Mouse (Mus musculus): ENCODE measurements around the gene Zbtb16.

Gene Zbtb16

DNA sequence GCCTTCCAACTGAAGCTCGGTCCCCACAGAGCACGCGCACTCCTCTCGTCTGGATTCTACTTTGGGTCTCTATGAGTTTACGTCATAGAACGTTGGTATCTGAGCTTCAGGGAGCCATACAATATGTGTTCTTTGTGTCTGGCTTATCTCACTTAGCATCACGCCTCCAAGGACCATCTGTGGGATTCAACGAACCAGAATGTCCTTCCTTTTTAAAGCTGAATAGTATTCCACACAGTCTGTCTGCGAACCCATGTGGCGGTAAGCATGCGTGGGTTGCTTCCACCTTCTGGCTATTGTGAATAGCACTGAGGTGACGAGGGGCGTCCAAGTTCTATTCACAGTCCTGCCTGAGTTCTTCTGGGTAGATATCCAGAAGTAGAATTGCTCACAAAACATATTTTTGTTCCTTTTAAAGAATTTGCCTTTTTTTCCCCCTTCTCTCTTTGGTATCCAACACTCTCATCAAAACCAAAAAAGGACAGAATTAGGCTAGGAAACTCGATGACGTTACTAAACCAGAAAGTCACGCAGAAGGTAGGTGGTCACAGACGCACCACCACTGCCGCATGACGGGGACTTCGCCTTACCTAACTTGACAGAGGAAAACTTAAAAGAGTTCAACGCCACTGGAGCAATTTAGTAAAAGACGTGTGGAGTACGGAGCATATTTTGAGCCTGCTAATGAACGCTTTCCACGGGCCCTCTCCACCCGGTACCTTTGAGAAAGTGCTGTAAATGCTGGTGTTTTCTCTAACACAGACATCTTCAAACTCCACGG lies 32.4 kb downstream of the Zbtb16 start:
- no peak for DNase-seq (ENCODE audit: low read depth, low spot score)

DNA sequence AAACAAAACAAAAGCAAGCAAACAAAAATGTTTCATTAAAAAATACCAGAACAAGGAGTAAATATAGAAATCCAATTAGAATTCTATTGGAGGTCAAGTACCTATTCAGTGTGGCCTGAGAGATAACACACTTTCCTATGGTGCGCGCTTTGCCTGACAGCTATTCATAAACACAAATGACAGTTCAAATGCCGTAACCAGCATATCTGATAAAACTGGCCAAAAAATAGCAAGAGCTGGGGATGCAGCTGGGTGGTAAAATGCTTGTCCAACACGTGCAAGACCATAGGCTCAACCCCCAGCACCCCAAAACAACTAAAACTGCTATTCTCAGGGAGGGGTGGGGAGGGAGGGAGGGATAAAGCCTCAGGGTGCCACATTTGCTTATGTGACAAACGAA lies 33.6 kb downstream of the Zbtb16 start:
- DNase-seq (ENCODE audit: low read depth, low spot score) = no peak

DNA sequence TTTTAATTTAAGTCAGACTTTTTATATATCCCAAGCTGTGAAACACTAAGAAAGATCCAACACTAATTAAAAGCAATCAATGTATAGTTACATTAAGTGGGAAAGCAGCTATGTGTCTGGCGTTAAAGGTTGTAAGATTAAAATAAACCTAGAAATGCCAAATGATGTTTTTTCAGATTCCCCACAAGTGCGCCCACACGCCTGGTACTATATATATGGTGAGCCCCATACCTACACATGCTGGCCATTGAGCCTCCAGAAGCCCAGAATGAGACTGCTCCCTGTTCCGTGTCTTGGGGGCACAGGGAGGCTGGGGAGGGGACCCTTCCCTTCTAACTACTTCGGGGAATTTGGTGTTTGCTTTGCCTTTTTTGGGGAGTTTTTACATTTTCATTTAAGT lies 34.7 kb downstream of the Zbtb16 start:
- no peak for DNase-seq (ENCODE audit: low read depth, low spot score)

DNA sequence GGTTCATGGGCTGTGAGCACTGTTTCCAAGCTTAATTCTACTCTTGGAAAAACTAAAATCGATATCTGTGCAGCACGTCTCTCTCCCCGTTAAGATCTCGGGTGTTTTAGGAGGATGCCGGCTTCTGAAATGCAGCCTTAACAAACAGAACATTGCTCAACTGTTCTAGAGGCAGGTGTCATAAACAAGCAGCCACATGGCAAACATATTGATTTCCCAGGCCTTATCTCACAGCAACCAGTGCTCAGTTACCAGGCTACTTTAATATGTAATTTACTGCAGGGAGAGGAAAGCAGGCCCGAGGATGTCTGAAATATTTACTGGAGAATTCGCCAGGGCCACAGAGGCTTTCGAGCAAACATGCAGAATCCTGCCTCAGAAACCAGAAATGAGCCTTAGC lies 35.4 kb downstream of the Zbtb16 start:
- no peak for DNase-seq (ENCODE audit: low read depth, low spot score)

DNA sequence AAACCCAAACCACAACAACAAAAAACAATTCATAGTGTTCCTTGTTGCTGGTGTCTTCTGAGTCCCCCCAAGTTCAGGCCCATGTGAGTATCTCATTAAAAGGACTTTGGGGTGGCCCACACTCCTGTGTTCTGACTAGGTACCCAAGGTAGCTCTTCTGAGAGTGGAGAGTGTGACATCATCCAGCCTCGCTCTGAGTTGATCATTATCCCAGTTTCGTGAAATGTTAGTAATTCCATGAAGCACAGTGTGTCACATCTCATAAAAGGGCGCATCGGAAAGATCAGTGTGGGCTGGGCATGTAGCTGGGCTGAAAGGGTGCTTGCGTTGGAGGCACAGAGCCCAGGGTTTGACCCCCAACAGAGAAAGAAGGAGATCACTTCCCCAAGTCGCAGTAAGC lies 38.0 kb downstream of the Zbtb16 start:
- DNase-seq (ENCODE audit: low read depth, low spot score) = no peak

DNA sequence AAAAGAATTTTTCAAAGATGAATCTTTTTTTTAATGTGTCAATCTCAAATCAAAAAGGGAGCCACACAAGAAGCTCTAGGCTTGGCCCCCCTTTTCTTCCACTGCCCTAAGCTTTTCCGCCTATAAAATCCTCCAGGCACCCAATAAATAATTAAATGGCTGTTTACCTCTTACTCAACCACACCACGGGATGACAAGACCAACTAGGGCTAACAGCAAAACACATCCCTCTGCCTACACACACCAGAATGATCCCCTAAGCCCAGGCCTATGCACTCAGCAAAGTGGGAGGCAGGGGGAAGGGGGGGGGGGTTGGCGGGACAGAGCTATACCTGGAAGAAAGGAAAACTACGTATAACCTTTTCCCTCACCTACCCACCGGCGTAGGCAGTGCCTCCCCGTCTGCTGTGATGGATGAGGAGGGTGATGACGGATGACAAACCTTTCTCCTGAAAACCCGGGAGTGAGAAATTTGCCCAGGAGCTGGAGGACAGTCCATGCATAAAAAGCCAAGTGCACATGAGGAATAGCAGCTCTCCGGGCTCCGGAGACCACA lies 39.7 kb downstream of the Zbtb16 start:
- DNase-seq (ENCODE audit: low read depth, low spot score) = no peak

DNA sequence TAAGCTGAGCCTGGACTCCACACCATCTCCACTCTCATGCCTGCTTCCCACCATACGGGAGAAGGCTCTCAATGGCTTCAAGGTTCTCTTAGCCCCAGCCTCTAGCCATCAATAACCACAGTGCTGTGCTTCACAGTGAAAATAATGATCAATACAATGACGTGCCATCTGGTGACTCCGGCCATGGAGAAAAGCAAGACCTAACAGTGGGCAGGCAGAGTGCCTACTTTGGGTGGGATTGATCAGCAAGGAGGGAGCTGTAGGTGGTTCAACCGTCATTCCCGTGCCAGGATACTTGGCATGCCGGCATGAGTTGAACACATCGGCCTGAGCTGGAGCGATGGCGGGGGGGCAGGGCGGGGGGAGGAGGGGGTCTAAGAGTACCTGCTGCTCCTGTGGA lies 40.3 kb downstream of the Zbtb16 start:
- no peak for DNase-seq (ENCODE audit: low read depth, low spot score)

DNA sequence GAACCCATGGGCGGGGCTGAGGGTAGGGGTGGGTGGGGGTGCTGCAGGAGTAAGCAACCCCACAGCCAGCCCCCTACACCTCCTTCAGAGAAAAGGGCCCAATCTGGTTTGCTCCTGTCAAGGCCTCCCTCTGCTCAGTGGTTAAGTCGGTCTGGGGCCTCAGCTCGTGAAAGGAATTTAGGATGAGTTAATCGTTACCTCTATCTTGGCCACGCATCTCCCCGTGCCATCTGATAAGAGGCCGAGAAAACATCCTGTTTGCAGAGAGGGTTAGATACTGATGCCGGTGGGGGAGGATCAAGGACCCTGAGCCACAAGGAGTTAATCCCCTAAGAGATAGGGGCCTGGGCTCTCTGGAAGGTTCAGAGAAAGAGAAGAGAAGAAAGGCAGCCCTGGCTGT lies 40.9 kb downstream of the Zbtb16 start:
- no peak for DNase-seq (ENCODE audit: low read depth, low spot score)

DNA sequence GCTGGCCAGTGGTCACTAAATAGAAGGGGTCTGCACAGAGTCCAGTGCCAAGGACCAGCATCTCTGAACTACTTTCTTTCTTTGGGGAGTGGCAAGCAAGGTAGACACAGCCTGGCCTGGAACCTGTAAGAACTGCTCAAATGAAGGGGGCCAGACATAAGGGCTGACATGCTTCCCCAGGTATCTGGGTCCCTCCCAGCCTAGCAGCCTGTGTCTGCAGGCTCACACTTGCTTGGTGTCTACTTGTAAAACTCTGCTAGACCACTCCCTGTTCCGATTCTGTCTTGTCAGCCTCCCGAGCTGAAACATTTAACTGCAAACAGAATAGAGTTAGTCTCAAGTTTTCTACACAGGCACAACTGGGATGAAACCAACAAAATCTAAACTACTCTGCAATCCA lies 41.6 kb downstream of the Zbtb16 start:
- DNase-seq (ENCODE audit: low read depth, low spot score) = no peak

DNA sequence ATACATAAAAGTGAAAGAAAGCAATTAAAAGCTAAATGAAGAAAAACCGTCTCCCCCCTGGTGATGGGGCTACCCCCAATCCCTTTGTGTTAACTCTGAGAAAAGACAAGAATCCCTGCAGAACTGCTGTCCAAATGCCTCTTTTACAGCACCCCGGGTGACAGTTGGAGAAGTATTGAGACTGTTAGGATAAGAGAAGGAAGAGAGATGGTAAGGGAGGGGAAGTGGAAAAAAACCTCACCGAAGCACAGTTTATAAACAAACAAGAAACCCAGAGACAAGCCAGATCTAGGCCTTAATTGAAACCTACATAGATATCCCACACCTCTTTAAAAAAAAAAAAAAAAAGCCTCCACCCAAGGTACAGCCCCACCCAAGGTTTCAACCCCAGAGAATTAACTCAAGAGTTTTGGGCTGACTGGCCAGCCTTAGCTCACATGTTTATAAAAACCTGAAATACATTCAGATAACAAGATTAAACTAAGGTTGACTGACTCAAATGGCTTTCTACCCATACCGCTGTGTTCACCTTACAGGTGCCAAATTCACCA lies 42.3 kb downstream of the Zbtb16 start:
- DNase-seq (ENCODE audit: low read depth, low spot score) = no peak

DNA sequence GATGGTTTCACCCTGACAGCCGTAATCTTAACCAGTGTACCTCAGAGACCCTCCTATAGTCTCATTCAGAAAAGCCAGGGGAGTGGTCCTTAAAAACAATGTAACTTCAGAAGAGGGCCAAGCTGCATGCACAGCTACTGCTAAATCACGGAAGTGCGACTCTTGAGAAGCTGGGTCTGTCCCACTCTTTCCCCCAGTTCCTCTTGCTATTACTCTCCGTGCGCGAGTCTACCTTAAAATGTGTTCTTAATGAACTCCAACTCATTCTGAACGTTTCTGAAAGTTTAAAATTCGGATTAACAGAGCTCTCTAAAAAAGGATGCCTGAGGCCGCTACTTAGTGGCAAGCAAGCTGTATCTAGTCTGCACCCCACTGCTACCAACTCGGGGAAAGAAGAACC lies 45.4 kb downstream of the Zbtb16 start:
- DNase-seq (ENCODE audit: low read depth, low spot score) = no peak

DNA sequence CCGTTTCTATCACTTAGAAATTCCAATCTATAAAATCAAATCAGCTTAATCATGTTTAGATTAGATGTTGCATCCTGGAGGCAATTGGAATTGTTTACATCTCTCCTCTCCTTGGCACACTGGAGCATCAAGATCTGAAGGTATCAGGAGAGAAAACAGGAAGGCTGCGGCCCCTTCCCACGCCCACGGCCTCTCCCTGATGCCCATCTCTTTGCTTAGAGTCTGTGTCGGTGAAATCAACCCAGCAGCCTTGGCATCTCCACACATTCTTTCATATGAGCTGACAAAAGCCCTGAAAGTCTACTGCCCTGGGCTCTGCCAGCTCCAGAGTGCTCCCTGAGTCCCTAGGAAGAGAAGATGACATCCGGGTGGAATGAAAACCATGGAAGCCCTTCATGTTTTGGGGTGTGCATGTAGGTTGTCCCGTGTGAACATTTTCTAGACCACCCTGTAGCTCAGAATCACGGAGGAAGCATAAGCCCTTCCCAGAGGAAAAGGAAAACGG lies 48.1 kb downstream of the Zbtb16 start:
- DNase-seq (ENCODE audit: low read depth, low spot score) = no peak

DNA sequence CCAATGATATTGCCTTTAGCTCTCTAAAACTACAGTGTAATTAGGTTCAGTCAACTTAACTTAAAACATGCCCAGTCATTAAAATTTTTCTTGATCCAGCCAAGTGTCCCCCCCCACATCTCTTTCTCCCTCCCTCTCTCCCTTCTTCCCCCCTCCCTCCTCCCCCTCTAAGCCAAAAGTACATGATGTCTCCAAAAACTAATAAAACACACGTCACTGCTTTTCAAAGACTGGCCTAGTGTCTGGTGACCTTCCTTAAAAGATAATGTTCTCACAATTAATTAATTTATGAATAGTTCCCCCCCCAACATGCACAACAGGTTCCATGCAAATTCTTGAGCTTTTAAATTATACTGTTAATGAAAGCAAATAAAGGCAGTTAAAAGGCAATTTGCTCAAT lies 48.7 kb downstream of the Zbtb16 start:
- no peak for DNase-seq (ENCODE audit: low read depth, low spot score)

DNA sequence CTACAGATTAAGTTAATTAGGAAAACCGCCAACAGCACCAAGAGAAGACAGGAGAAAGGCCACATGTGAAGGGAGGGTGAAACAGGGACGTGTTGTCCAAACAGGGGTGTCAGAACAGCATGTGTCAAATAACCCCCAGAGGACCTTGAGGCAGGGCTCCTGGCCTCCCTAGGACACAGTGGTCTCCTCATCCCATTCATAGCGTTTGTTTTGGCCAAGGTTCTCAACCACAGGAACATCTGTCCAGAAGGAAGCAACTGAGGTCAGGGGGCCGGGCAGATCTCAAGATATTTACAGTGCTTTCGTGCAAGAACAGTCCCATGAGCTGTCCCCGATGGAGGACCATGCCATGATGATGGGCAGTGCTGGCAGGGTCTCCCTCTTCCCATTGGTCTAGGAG lies 49.2 kb downstream of the Zbtb16 start:
- DNase-seq (ENCODE audit: low read depth, low spot score) = no peak

DNA sequence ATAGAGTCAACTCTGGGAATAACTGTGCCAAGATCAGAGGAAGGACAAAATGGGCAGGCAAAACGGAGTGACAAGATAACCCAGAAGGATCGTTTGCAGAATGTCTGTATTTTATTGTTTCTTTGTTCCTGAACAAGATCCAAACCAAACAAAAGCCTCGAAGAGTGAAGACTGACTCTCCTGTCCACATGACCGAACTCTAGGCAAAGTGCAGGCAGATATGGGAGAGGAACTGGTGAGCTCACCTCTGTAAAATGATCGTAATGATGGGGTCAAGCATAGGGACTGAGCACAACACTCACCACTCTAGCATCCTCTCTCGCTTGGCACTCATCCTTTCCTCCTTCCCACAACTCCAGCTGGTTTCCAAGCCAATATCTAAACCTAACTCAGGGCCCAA lies 51.1 kb downstream of the Zbtb16 start:
- DNase-seq (ENCODE audit: low read depth, low spot score) = no peak

DNA sequence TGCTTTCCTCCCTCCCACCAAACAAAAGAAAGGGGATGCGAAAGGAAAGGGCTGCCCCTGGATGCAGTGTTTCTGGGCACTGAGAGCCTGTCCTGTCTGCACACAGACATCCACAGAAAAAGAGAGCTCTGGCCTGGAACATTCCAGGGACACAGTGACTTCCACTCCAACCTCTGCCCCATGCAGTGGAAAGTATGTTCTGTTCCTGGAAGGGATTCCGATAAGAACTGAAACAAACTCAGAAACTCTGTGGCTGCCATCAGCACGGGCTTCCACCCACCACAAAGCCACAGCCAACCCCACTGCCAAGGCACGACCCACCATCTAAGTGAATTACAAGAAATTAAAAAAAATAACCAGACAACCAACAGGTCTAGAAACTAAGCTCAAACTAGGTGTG lies 52.7 kb downstream of the Zbtb16 start:
- DNase-seq (ENCODE audit: low read depth, low spot score) = no peak

DNA sequence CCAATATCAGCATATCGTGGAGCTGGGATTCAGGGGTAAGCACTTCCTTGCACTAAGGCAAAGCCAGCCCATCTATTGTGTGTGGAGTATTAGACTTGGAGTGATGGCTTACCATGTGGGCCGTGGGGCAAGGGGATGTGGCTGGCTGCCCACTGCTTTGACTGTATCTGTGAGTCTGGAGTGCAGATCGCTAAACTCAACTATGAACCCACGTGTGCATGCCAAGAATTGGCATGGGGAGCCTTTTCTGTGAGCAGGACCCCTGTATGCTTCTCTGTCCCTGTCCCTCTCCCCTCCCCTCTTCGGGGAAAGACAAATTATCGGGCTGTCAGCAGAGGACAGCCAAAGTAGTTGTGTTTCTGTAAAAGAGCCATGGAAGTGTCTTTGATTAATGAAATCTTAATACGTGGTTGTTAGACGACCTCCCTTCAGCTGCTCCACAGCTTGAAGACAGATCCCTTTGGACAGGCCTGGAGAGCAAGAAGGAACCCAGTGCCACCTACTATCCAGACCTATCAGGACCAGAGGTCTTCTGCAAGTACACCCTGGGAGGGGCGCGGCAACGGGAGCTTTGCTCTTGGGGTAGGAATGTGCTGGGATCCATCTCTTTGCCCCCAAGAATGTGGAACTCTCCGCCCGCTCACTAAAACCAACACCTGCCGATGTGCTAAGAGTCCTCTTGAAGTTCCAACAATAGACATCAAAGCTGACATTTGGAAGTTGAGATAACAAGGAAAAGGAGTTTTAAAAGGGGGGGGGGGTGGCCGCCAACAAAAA lies 53.5 kb downstream of the Zbtb16 start:
- no peak for DNase-seq (ENCODE audit: low read depth, low spot score)

DNA sequence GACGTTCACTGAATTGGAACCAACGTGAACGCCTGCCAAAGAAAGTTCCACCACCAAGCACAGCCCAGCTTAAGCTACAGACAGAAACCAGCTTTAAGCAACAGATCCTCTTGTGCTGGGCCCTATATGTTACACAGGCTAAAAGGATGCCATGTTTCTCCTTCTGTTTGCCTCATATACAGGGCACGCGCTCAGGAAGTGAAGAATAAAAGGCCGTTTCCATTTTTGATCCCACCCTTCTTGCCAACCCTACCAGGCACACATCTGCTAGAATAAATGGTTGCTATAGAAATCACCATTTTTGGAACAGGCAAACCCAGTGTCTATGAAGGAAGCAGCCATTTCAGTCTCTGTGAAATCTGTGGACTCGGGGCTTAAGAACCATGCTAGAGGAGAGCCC lies 59.8 kb downstream of the Zbtb16 start:
- no peak for DNase-seq (ENCODE audit: low read depth, low spot score)

DNA sequence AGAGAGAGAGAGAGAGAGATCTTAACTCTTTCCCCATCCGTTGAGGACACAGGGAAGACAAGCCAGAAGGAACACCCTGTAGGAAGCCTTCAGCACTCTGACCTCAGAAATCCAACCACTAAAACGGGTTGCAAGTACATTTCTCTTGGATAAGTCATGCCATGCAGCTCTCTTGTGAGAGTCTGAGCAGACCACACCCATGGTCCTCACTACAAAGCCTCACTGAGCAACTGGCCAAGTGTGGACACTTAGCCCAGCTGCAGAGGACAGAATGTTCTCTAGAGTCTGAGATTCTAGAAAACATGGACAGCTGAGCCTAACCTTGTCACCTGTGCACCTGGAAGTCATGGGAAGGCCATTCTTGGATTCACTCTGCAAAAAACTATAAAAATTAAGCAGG lies 60.5 kb downstream of the Zbtb16 start:
- DNase-seq (ENCODE audit: low read depth, low spot score) = no peak

DNA sequence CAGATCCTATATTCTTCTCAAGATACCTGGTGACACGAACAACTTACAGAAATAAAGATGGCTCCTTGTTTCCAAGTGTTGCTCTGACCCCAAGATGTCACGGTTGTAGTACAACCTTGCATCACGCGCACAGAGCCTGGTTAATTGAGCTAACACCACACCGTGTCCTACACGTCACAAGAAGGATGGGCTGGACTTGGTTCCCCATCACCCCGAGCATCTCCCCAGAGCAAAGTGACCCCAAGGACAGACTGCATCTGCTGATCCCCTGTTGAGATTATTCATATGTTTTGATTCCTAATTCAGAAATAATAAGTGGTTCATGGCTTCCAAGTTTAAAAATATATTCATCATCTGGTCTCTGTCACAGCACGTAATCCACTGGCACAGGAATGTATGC lies 62.3 kb downstream of the Zbtb16 start:
- DNase-seq (ENCODE audit: low read depth, low spot score) = no peak

DNA sequence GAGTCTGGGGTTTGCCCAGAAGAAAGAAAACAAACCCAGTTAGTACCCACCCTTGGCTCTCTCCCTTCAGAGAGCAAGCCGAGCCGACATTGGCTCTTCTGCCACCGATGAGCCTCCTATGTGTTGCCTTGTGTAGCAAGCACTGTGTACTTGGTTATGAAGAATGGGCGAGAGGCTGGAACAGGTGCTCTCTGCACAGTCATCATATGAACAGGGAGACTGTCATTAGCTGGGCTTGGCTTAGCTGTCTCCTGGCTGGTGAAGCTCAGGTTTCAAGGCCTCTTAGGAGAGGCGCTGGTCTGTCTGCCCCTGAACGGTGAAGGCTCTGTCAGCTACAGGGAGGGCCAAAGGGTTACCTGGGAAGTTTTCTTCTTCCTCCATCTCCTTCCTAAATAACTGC lies 62.9 kb downstream of the Zbtb16 start:
- DNase-seq (ENCODE audit: low read depth, low spot score) = no peak

DNA sequence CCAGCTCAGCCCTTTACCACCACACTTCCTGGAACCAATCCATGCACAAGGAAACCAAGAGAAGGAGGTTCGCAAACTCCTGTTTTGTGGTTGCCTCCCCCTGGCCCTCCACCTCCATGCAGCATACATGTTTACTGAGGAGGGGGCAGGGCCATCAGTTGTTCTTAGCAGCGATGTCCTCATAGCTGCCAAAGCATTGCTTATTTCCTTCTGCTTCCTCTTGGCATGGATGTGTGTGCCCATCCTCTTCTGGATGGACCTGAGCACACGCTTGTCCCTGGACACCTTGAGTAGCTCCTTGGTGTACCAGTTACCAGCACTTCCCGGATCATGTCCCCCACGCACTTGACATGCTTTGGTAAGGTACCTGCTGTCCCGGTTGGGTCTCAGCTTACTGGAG lies 64.5 kb downstream of the Zbtb16 start:
- no peak for DNase-seq (ENCODE audit: low read depth, low spot score)

DNA sequence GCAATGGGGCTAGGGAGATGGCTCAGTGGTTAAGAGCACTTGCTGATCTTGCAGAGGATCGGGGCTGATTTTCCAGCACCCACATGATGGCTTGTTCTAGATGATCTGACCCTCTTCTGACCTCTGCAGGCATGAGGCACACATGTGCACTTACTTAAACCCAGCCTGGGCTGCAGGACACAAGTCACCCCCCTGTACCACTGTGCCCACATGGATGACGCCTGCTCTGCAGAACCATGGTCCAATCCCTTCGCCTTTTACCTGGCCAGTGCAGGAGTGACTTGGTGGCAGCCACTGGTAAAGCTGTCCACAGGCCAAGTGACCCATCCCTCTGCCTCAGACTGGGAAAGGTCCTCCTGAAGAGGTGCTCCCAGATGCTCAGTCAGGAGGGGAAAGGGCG lies 67.1 kb downstream of the Zbtb16 start:
- DNase-seq (ENCODE audit: low read depth, low spot score) = no peak

Data from CD4-positive, CD25-positive, alpha-beta regulatory T cell, adult 2 months (primary cell).